Mouse (Mus musculus) testis, adult 2 months (tissue): Measurements from ENCODE around the gene Prr12.

Experiments used
- CTCF ChIP-seq: fragments of 200-500 bp; IDR thresholded peaks from 2 replicates; pipeline ENCODE4 v1.5.1; 2012; ENCODE audit warnings: low read depth, mild to moderate bottlenecking, inconsistent platforms, low read length, moderate library complexity; ENCODE audit not compliant: control insufficient read depth, insufficient read depth, insufficient replicate concordance
- POLR2A ChIP-seq: fragments of 200-500 bp; IDR thresholded peaks from 2 replicates; pipeline ENCODE4 v1.6.1; 2012; ENCODE audit warnings: low read depth, mild to moderate bottlenecking, inconsistent platforms, low read length, moderate library complexity; ENCODE audit not compliant: control insufficient read depth

DNA sequence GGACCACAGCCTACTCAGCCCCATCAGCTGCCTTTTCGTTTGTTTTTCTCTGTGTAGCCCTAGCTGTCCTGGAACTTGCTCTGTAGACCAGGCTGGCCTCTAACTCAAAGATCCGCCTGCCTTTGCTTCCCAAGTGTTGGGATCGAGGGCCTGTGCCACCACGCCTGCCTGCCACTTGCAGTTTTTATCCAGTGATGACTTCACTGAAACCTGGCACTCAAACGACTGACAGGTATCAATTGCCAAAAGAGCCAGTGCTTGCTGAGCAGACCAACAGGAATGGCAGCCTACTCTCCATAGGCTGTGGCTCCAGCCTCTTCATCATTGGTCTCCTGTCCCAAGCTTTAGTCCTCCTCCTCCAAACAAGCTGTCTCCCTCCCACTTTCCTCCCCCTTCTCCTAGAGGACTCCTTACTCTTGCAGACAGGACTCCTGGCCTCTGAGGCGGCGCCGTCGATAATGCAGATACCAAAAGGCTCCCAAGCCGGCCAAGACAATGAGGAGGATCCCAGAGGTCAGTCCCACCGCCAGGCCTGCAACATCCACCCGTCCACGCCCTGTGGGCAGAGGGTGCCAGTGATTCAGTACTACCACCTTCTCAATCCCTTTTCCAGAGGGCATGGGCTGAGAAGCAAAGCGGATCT lies 3.8 kb upstream of the Prr12 start:
- no peak for TF ChIP-seq CTCF
- TF ChIP-seq POLR2A = no peak
